Mouse (Mus musculus): ENCODE results near the gene Cbx7. TPM values are rescaled to one million over a fixed set of nuclear protein-coding genes. Genes with fewer than 3 reads are reported as not detected.

The Cbx7 gene
- polyA plus RNA-seq, 1 experiment from 2014 or later, result 1.1 TPM

- Histone ChIP-seq H3K4me1 (ENCODE audit: control insufficient read depth, insufficient read depth, low read length) (peaks cover 35% of the 10 kb centered on the region), H3K9ac (ENCODE audit: low read depth, low read length) (peak overlapping the region; percentile 57), H3K27me3 (ENCODE audit: control insufficient read depth, insufficient read depth, low read length) (peaks cover 4% of the 10 kb centered on the region; the same call in 1 of the 2 replicates), H3K9me3 (replicated peaks; ENCODE audit: control insufficient read depth, low read length) (no peaks in the 10 kb centered on the region), H3K4me3 (ENCODE audit: low read depth, low read length) (peak overlapping the region; percentile 32), H3K4me2 (peak overlapping the region; percentile 71), H3K27ac (ENCODE audit: low read depth, low read length) (peak overlapping the region; percentile 70), H3K36me3 (ENCODE audit: control insufficient read depth, insufficient read depth, low read length) (no peaks in the 10 kb centered on the region)
- peak; percentile 53 for ATAC-seq (replicated peaks; ENCODE audit: insufficient number of reproducible peaks, low FRiP score, low TSS enrichment)
- 3% methylated on average over 24 of the region's 24 CpGs for WGBS (ENCODE audit: insufficient replicate concordance)
These were observed 20.5 kb downstream of the Cbx7 start for GRCm38 (mm10) chr15:79950250-79951025.

- WGBS (ENCODE audit: insufficient replicate concordance), result 62% methylated on average over 6 of the region's 6 CpGs
- Histone ChIP-seq H3K9ac (ENCODE audit: low read depth, low read length) (0 out of 2 replicates have a peak overlapping the region, but pooled peaks have one; percentile 22), H3K4me1 (ENCODE audit: control insufficient read depth, insufficient read depth, low read length) (peaks cover 33% of the 10 kb centered on the region), H3K27me3 (ENCODE audit: control insufficient read depth, insufficient read depth, low read length) (peaks cover 5% of the 10 kb centered on the region; the same call in 1 of the 2 replicates), H3K4me3 (ENCODE audit: low read depth, low read length) (no peak overlapping the region), H3K4me2 (no peak overlapping the region), H3K36me3 (ENCODE audit: control insufficient read depth, insufficient read depth, low read length) (no peaks in the 10 kb centered on the region), H3K27ac (ENCODE audit: low read depth, low read length) (no peak overlapping the region), H3K9me3 (replicated peaks; ENCODE audit: control insufficient read depth, low read length) (no peaks in the 10 kb centered on the region)
- no peak for ATAC-seq (replicated peaks; ENCODE audit: insufficient number of reproducible peaks, low FRiP score, low TSS enrichment)
These were observed 23.2 kb downstream of the Cbx7 start for GRCm38 (mm10) chr15:79947681-79948080.

- H3K27me3 ChIP-seq (ENCODE audit: control insufficient read depth, insufficient read depth, low read length), result peaks cover 5% of the 10 kb centered on the region; the same call in 1 of the 2 replicates
- no peak for ATAC-seq (replicated peaks; ENCODE audit: insufficient number of reproducible peaks, low FRiP score, low TSS enrichment)
- peaks cover 24% of the 10 kb centered on the region for H3K4me1 ChIP-seq (ENCODE audit: control insufficient read depth, insufficient read depth, low read length)
- no peak overlapping the region for H3K9ac ChIP-seq (ENCODE audit: low read depth, low read length)
- 55% methylated on average over 9 of the region's 9 CpGs for WGBS (ENCODE audit: insufficient replicate concordance)
- H3K36me3 ChIP-seq (ENCODE audit: control insufficient read depth, insufficient read depth, low read length), result no peaks in the 10 kb centered on the region
- no peak overlapping the region for H3K4me2 ChIP-seq
- no peak overlapping the region for H3K27ac ChIP-seq (ENCODE audit: low read depth, low read length)
- no peaks in the 10 kb centered on the region for H3K9me3 ChIP-seq (replicated peaks; ENCODE audit: control insufficient read depth, low read length)
- no peak overlapping the region for H3K4me3 ChIP-seq (ENCODE audit: low read depth, low read length)
These were observed 24.1 kb downstream of the Cbx7 start for GRCm38 (mm10) chr15:79946790-79947189.

- Histone ChIP-seq H3K36me3 (ENCODE audit: control insufficient read depth, insufficient read depth, low read length) (no peaks in the 10 kb centered on the region), H3K27ac (ENCODE audit: low read depth, low read length) (no peak overlapping the region), H3K4me3 (ENCODE audit: low read depth, low read length) (no peak overlapping the region), H3K9me3 (replicated peaks; ENCODE audit: control insufficient read depth, low read length) (no peaks in the 10 kb centered on the region), H3K4me1 (ENCODE audit: control insufficient read depth, insufficient read depth, low read length) (peaks cover 16% of the 10 kb centered on the region), H3K9ac (ENCODE audit: low read depth, low read length) (no peak overlapping the region), H3K27me3 (ENCODE audit: control insufficient read depth, insufficient read depth, low read length) (peaks cover 5% of the 10 kb centered on the region; the same call in 1 of the 2 replicates), H3K4me2 (no peak overlapping the region)
- 0 out of 2 replicates have a peak, but pooled peaks have one; percentile 56 for ATAC-seq (replicated peaks; ENCODE audit: insufficient number of reproducible peaks, low FRiP score, low TSS enrichment)
- 8% methylated on average over 4 of the region's 4 CpGs for WGBS (ENCODE audit: insufficient replicate concordance)
These were observed 24.9 kb downstream of the Cbx7 start for GRCm38 (mm10) chr15:79946022-79946421.

- no peak for ATAC-seq (replicated peaks; ENCODE audit: insufficient number of reproducible peaks, low FRiP score, low TSS enrichment)
These were observed 26.0 kb downstream of the Cbx7 start for GRCm38 (mm10) chr15:79944948-79945347.

GRCm38 (mm10) chr15:79943584-79943983 lies 27.3 kb downstream of the Cbx7 start:
- Histone ChIP-seq H3K4me3 (ENCODE audit: low read depth, low read length) (no peak overlapping the region), H3K4me1 (ENCODE audit: control insufficient read depth, insufficient read depth, low read length) (no peaks in the 10 kb centered on the region), H3K4me2 (no peak overlapping the region), H3K9me3 (replicated peaks; ENCODE audit: control insufficient read depth, low read length) (no peaks in the 10 kb centered on the region), H3K36me3 (ENCODE audit: control insufficient read depth, insufficient read depth, low read length) (no peaks in the 10 kb centered on the region), H3K9ac (ENCODE audit: low read depth, low read length) (no peak overlapping the region), H3K27ac (ENCODE audit: low read depth, low read length) (no peak overlapping the region), H3K27me3 (ENCODE audit: control insufficient read depth, insufficient read depth, low read length) (peaks cover 5% of the 10 kb centered on the region; the same call in 1 of the 2 replicates)
- WGBS (ENCODE audit: insufficient replicate concordance), result 87% methylated on average over 3 of the region's 3 CpGs
- no peak for ATAC-seq (replicated peaks; ENCODE audit: insufficient number of reproducible peaks, low FRiP score, low TSS enrichment)

More at GRCm38 (mm10) chr15:79944948-79945347, 26.0 kb downstream of the Cbx7 start:
- Histone ChIP-seq H3K4me1 (ENCODE audit: control insufficient read depth, insufficient read depth, low read length) (peaks cover 5% of the 10 kb centered on the region; the same call in 1 of the 2 replicates), H3K36me3 (ENCODE audit: control insufficient read depth, insufficient read depth, low read length) (no peaks in the 10 kb centered on the region), H3K4me3 (ENCODE audit: low read depth, low read length) (no peak overlapping the region), H3K9ac (ENCODE audit: low read depth, low read length) (no peak overlapping the region), H3K4me2 (no peak overlapping the region), H3K27ac (ENCODE audit: low read depth, low read length) (no peak overlapping the region), H3K27me3 (ENCODE audit: control insufficient read depth, insufficient read depth, low read length) (peaks cover 5% of the 10 kb centered on the region; the same call in 1 of the 2 replicates), H3K9me3 (replicated peaks; ENCODE audit: control insufficient read depth, low read length) (no peaks in the 10 kb centered on the region)
- WGBS (ENCODE audit: insufficient replicate concordance), result 75% methylated on average over 5 of the region's 5 CpGs

GRCm38 (mm10) chr15:79942541-79942940 lies 28.4 kb downstream of the Cbx7 start:
- 85% methylated on average over 6 of the region's 6 CpGs for WGBS (ENCODE audit: insufficient replicate concordance)
- no peak for ATAC-seq (replicated peaks; ENCODE audit: insufficient number of reproducible peaks, low FRiP score, low TSS enrichment)
- H3K9ac ChIP-seq (ENCODE audit: low read depth, low read length), result no peak overlapping the region

GRCm38 (mm10) chr15:79940932-79941331 lies 30.0 kb downstream of the Cbx7 start:
- WGBS (ENCODE audit: insufficient replicate concordance), result 19% methylated on average over 8 of the region's 8 CpGs
- H3K27ac ChIP-seq (ENCODE audit: low read depth, low read length), result no peak overlapping the region
- H3K4me1 ChIP-seq (ENCODE audit: control insufficient read depth, insufficient read depth, low read length), result no peaks in the 10 kb centered on the region
- H3K36me3 ChIP-seq (ENCODE audit: control insufficient read depth, insufficient read depth, low read length), result no peaks in the 10 kb centered on the region
- H3K4me2 ChIP-seq, result no peak overlapping the region
- no peak overlapping the region for H3K4me3 ChIP-seq (ENCODE audit: low read depth, low read length)
- peaks cover 5% of the 10 kb centered on the region for H3K27me3 ChIP-seq (ENCODE audit: control insufficient read depth, insufficient read depth, low read length)
- H3K9ac ChIP-seq (ENCODE audit: low read depth, low read length), result no peak overlapping the region
- ATAC-seq (replicated peaks; ENCODE audit: insufficient number of reproducible peaks, low FRiP score, low TSS enrichment), result no peak
- H3K9me3 ChIP-seq (replicated peaks; ENCODE audit: control insufficient read depth, low read length), result no peaks in the 10 kb centered on the region

More at GRCm38 (mm10) chr15:79942541-79942940, 28.4 kb downstream of the Cbx7 start:
- Histone ChIP-seq H3K36me3 (ENCODE audit: control insufficient read depth, insufficient read depth, low read length) (no peaks in the 10 kb centered on the region), H3K9me3 (replicated peaks; ENCODE audit: control insufficient read depth, low read length) (no peaks in the 10 kb centered on the region), H3K27ac (ENCODE audit: low read depth, low read length) (no peak overlapping the region), H3K4me3 (ENCODE audit: low read depth, low read length) (no peak overlapping the region), H3K4me2 (no peak overlapping the region), H3K4me1 (ENCODE audit: control insufficient read depth, insufficient read depth, low read length) (no peaks in the 10 kb centered on the region), H3K27me3 (ENCODE audit: control insufficient read depth, insufficient read depth, low read length) (peaks cover 5% of the 10 kb centered on the region; the same call in 1 of the 2 replicates)
